Mouse (Mus musculus) gastrocnemius, adult 8-10 months (tissue): ENCODE results near the gene Gm10401. TPM values are rescaled to one million over a fixed set of nuclear protein-coding genes. Genes with fewer than 3 reads are reported as not detected.
A peak's percentile ranks its signal among the peaks of the same experiment; 100 is the strongest.

ENCODE experiments used
- DNase-seq, 2 experiments: peaks; one replicate each; pipeline ENCODE4 v3.0.0; 2022; ENCODE audit warnings: low spot score in 2 of 2
- total RNA-seq, 4 experiments: library from RNA; stranded (reverse); gene quantifications; 2 replicates each; pipeline ENCODE4 v1.2.4; 2022

The Gm10401 gene
- not detected for total RNA-seq

- DNase-seq, result no peak
Measured at GRCm38 (mm10) chr5:115098195-115098594, at the start of gene Gm10401. Gm10401 (minus strand) TSS chr5:115098295.

DNA sequence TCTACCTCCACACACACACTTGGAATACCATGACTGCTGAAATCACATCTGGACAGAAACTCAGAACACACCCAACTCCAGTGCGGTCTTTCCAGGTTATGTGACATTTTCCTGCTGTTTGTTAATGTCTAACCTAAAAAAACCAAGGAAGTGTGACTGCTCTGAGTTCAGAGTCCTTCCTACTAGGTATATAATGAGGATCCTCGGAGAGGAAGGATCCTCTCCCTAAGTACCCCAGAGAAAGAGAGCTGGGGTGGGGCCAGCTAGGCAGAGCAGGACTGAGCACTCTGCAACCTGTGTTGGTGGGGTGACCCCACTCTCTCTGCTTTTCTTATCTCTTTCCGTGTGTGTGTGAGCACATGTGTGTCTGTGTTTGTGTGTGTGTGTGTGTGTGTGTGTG is 49.3 kb upstream of the Gm10401 start:
- no peak for DNase-seq

GRCm38 (mm10) chr5:115146747-115147130 is 48.6 kb upstream of the Gm10401 start:
- DNase-seq, result peak in 1 of 2 experiments; percentile 39

DNA sequence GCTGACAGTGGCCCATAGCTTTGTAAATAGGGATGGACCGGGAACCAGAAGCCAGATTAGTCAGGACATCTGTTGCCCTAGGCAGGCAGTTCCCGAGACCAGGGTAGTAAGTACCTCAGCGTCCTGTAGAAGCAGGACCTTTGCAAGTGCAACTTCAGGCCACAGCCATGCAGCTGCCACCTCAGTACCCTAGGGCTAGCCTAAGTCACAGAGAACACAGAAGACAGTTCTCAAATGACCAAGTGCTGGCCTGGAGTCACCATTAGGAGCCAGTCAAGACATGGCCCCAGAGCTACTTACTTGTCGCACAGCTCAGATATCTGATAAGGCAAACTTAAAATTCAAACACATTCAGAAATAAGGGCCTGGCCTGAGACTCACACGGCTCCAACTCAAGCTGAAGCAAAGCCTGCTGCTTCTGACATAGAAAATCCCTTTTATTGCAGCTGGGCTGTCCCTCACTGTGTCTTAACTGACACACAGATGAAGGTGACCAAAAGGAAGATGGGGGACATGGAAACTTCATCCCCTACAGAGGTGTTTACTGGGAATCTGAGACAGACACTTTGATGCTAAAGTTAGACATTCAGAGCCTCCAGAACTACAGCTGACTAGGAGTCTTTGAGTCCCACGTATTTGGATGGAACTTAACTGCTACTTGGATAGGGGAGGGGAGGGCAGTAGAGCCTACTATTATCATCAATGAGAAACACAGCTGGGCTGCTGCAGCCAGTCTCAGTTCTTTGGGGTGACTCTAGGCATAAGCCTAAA is 48.1 kb upstream of the Gm10401 start:
- peak in 1 of 2 experiments; percentile 47 for DNase-seq

DNA sequence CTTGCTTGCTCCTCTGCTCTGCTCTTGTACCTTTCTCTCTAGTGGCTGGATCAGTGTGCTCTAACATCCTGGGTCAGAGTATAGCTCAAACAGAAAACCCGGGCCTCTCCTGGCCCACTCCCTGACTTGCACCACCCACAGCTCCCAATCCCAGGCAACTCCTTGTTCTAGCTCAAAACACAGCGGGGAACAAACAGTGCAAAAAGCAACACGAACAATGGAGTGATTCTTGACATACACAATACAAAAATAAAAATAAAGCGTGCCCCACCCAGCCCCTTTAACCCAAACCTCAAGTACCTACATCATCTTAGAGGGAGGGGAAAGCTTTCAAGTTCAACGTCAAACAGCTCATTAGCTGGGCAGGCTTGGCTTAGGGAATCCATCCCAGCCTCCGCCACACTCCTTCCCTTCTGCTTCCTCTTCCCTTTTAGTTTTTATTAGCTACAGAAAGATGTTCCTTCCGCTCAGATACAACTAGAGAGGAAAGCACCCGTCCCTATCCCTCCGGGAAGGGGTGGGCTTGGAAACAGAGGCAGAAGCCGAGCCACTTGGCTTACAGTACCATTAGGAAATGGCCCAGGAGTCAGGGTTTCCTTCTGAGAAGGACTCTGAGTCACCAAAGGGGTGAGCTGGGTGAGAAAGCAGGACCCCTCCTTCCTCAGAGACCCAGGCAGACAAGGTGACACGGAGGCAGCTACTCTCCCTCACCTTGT is 47.3 kb upstream of the Gm10401 start:
- no peak for DNase-seq

- DNase-seq, result no peak
Measured at GRCm38 (mm10) chr5:115144471-115144870, 46.4 kb upstream of the Gm10401 start.

DNA sequence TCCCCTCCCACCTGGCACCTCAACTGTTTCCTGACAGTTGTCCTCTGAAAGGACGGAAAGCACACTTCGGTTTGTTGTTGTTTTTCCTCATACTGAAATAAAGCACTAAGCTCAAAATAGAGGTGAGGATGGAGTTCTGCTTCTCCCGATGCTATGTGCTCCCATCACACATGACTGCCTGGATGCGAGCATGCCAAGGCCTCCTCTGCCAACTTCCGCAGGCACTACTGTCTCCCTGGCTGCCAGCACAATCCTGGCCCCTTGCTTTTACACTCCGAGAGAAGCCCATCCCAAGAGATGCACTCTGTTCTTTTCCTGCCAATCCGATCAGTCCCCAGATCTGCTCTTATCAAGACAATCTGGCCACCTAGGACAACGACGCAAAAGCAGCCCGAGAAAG is 45.5 kb upstream of the Gm10401 start:
- DNase-seq, result peak in 1 of 2 experiments; percentile 40

DNA sequence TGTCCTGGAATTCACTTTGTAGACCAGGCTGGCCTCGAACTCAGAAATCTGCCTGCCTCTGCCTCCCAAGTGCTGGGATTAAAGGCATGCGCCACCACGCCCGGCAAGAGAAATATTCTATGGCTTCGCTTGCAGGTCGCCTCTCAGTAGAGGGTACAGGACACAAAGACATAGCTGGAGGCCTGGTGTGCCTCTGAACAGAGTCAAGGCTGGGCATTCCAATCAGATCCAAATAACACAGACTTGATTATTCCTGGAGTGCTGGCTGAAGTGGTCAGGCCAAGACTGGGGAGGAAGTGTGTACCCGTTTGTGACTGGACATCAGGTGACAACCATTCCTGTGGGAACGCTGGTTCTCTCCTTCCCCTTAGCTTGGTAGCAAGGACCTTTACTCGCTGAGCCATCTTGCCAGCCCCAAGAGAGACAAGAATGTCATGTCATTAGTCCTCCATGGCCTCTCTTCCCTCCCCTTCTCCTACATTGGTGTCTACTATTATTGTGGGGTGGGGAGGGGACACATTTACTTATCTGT is 44.1 kb upstream of the Gm10401 start:
- no peak for DNase-seq

- no peak for DNase-seq
Measured at GRCm38 (mm10) chr5:115140726-115141125, 42.6 kb upstream of the Gm10401 start.

DNA sequence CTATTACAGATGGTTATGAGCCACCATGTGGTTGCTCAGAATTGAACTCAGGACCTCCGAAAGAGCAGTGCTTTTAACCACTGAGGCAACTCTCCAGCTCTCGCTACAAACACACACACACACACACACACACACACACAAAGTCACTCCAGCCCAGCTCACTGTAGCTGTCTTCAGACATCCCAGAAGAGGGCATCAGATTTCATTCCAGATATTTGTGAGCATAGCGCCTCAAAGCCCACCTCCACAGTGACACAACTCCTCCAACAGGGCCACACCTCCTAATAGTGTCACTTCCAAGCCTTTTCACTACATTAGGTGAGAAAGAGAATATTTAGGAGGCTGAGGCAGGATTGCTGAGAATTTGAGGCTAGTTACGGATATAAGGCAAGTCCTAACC is 41.0 kb upstream of the Gm10401 start:
- no peak for DNase-seq

- DNase-seq, result peak; percentile 86 to 90
Measured at GRCm38 (mm10) chr5:115134234-115135165, 36.4 kb upstream of the Gm10401 start, which contains the start of gene Unc119b. Unc119b (minus strand) TSS chr5:115134975.

DNA sequence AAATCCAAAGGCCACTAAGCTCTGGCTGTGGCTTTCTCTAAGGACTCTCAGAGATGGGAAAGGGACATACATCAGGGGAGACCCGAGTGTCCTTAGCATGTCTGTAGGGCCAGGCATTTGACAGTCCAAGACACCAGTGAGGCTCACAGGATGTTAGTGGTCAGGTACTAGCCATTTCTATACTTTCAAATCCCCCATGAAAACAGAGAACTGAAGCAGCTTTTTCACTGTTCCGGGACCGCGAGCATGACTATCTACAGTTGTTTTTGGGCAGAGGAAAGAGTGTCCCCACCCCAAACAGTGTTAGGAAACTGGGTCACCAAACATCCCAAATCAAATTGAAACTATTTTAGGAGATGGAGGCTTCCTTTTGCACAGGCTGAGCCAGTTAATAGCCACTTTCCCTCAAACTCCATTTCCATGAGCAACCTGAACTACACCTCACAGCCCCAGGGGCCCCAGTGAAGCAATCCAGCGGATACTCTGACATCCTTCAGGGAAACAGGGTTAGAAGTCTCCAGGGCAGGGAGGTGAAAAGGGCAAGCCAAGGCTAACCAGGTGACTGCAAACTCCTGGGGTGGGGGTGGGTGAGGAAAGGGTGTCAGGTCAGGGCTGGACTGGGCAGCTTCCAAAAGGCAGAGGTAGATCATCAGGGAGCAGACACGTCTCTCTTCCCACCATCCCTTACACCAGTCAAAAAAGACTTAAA is 35.4 kb upstream of the Gm10401 start:
- DNase-seq, result no peak

GRCm38 (mm10) chr5:115132465-115132864 is 34.4 kb upstream of the Gm10401 start:
- no peak for DNase-seq

- DNase-seq, result no peak
Measured at GRCm38 (mm10) chr5:115129328-115129727, 31.2 kb upstream of the Gm10401 start.

- DNase-seq, result no peak
Measured at GRCm38 (mm10) chr5:115127421-115128179, 29.5 kb upstream of the Gm10401 start.

DNA sequence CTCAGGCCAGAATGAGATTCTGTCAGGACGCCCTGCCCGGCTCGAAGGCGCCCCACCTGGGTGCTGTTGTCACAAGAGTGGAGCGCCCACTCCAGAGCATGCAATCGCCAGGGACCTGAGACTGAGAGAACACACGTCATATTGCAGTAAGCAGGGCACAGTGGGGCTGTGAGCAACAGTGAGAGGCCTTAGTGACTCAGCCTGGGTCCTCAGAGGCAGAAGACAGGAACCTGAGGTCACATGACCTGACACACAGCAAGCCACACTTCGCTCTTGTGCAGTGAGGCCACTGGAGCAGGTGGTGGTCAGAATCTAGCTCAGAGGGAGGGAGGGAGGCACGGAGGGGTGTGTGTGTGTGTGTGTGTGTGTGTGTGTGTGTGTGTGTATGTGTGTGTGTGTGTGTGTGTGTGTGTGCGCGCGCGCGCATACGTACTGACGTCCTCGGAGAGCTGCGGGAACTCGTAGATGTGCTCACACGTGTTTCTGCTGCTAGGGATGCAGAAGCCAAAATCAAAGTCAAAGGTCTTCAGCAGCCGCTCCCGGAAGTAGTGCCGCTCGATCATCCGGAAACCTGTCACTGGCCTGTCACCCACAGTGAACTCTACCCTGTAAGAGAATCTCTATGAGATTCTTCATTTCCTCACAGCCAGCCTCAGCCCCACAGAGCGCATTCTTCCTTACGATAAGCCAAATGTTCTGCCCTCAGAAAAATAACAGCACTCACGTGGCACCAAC is 28.6 kb upstream of the Gm10401 start:
- no peak for DNase-seq

- peak; percentile 65 to 82 for DNase-seq
Measured at GRCm38 (mm10) chr5:115125211-115125871, 27.2 kb upstream of the Gm10401 start.

DNA sequence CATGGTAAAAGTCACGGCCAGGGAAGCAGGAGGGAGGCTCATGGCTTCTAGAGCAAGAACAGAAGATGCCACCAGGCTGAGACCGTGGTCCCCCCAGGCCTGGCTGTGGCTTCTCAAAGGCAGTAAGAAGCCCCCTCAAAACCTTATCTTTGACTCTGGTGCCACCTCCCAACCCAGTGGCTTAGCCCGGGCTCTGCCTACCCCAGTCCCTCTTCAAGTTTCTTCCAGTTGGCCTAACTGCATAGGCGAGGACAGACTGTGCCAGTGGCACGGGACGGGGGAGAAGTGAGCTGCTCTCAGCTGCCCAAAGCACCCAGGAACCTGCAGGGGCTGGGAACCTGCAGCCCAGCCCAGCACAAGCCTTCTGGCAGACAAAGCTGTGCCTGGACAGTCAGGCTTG is 26.6 kb upstream of the Gm10401 start:
- no peak for DNase-seq

GRCm38 (mm10) chr5:115120978-115121377 is 22.9 kb upstream of the Gm10401 start:
- no peak for DNase-seq
